Mouse (Mus musculus) layer of hippocampus, postnatal 36 days (tissue): ENCODE data around the gene Rbl1. TPM values are rescaled to one million over a fixed set of nuclear protein-coding genes. Genes with fewer than 3 reads are reported as not detected.
A peak's percentile ranks its signal among the peaks of the same experiment; 100 is the strongest.
"Not testable (repeated sequence)": the region's sequence is repeated elsewhere in the genome, so short reads cannot be mapped to it uniquely, and the experiment has no call there.

Experiments used
- DNase-seq, 2 experiments: peaks; one replicate each; pipeline ENCODE4 v3.0.0; 2022
- total RNA-seq, 2 experiments: library from RNA; stranded (reverse); gene quantifications; 2 replicates each; pipeline ENCODE4 v1.2.3; 2021

Rbl1 gene
- total RNA-seq = 1 to 10 TPM; 1.7 to 1.8 TPM

GRCm38 (mm10) chr2:157204366-157205218, at the start of gene Rbl1:
Gene Rbl1, minus strand, starts transcription at chr2:157204534.
- DNase-seq = peak; percentile 88

GRCm38 (mm10) chr2:157248111-157248510, 43.8 kb upstream of the Rbl1 start:
- no peak for DNase-seq

- no peak for DNase-seq
Measured at GRCm38 (mm10) chr2:157245603-157246002, 41.3 kb upstream of the Rbl1 start.

GRCm38 (mm10) chr2:157245001-157245400, 40.7 kb upstream of the Rbl1 start:
- no peak for DNase-seq

- DNase-seq = no peak
Measured at GRCm38 (mm10) chr2:157235946-157236345, 31.6 kb upstream of the Rbl1 start.

GRCm38 (mm10) chr2:157221916-157222315, 17.6 kb upstream of the Rbl1 start:
- DNase-seq = not testable (repeated sequence)

- no peak for DNase-seq
Measured at GRCm38 (mm10) chr2:157220108-157220507, 15.8 kb upstream of the Rbl1 start.

- no peak for DNase-seq
Measured at GRCm38 (mm10) chr2:157211731-157212130, 7.4 kb upstream of the Rbl1 start.

- DNase-seq = peak; percentile 11 to 24
Measured at GRCm38 (mm10) chr2:157203459-157204365, 622 bp downstream of the Rbl1 start.

- no peak for DNase-seq
Measured at GRCm38 (mm10) chr2:157203026-157203425, 1.3 kb downstream of the Rbl1 start.

GRCm38 (mm10) chr2:157202361-157202760, 2.0 kb downstream of the Rbl1 start:
- no peak for DNase-seq

- no peak for DNase-seq
Measured at GRCm38 (mm10) chr2:157201081-157201830, 3.1 kb downstream of the Rbl1 start.

GRCm38 (mm10) chr2:157198405-157198804, 5.9 kb downstream of the Rbl1 start:
- not testable (repeated sequence) for DNase-seq

- no peak for DNase-seq
Measured at GRCm38 (mm10) chr2:157190651-157191050, 13.7 kb downstream of the Rbl1 start.

- DNase-seq = no peak
Measured at GRCm38 (mm10) chr2:157187223-157187622, 17.1 kb downstream of the Rbl1 start.

GRCm38 (mm10) chr2:157186504-157186903, 17.8 kb downstream of the Rbl1 start:
- no peak for DNase-seq

- no peak for DNase-seq
Measured at GRCm38 (mm10) chr2:157185022-157185660, 19.2 kb downstream of the Rbl1 start.

- DNase-seq = no peak
Measured at GRCm38 (mm10) chr2:157178167-157178566, 26.2 kb downstream of the Rbl1 start.

- no peak for DNase-seq
Measured at GRCm38 (mm10) chr2:157176248-157176647, 28.1 kb downstream of the Rbl1 start.

GRCm38 (mm10) chr2:157174416-157174815, 29.9 kb downstream of the Rbl1 start:
- DNase-seq = no peak

- DNase-seq = no peak
Measured at GRCm38 (mm10) chr2:157173555-157173954, 30.8 kb downstream of the Rbl1 start.

GRCm38 (mm10) chr2:157172984-157173383, 31.4 kb downstream of the Rbl1 start:
- no peak for DNase-seq
